Mouse (Mus musculus) spleen, adult 2 months (tissue): ENCODE data around the gene Zzef1. TPM values are rescaled to one million over a fixed set of nuclear protein-coding genes. Genes with fewer than 3 reads are reported as not detected.
A peak's percentile ranks its signal among the peaks of the same experiment; 100 is the strongest.

Experiments
- DNase-seq, 2 experiments: peaks; one replicate each; pipeline versions ENCODE4 v3.0.0 to v3.0.0-alpha.2; 2012 to 2021; ENCODE audit warnings: low spot score in 2 of 2, low read depth in 1 of 2
- H3K27ac ChIP-seq: fragments of 200-500 bp; 2 replicates; pipeline ENCODE4 v1.5.1; 2012; ENCODE audit warnings: low read length, inconsistent platforms; ENCODE audit not compliant: insufficient read depth
- H3K27me3 ChIP-seq: fragments of 200-500 bp; 2 replicates; pipeline ENCODE4 v1.6.1; 2012; ENCODE audit warnings: mild to moderate bottlenecking, moderate library complexity, low read length, inconsistent platforms; ENCODE audit not compliant: control insufficient read depth, insufficient read depth
- H3K36me3 ChIP-seq: fragments of 200-500 bp; 2 replicates; pipeline ENCODE4 v1.6.1; 2012; ENCODE audit warnings: mild to moderate bottlenecking, low read length, inconsistent platforms; ENCODE audit not compliant: control insufficient read depth, insufficient read depth
- H3K4me1 ChIP-seq: fragments of 200-500 bp; 2 replicates; pipeline ENCODE4 v1.6.1; 2011; ENCODE audit warnings: inconsistent platforms; ENCODE audit not compliant: control insufficient read depth, insufficient read depth, insufficient read length
- H3K4me3 ChIP-seq: fragments of 200-500 bp; 2 replicates; pipeline ENCODE4 v1.5.1; 2011; ENCODE audit warnings: mild to moderate bottlenecking, inconsistent platforms; ENCODE audit not compliant: insufficient read depth, insufficient read length; ENCODE audit errors: extremely low read depth
- CTCF ChIP-seq: fragments of 200-500 bp; IDR thresholded peaks from 2 replicates; pipeline ENCODE4 v1.5.1; 2011; ENCODE audit warnings: mild to moderate bottlenecking, inconsistent platforms; ENCODE audit not compliant: insufficient read depth, insufficient read length, insufficient replicate concordance; ENCODE audit errors: extremely low read depth
- POLR2A ChIP-seq: fragments of 200-500 bp; IDR thresholded peaks from 2 replicates; pipeline ENCODE4 v1.6.1; 2011; ENCODE audit warnings: low read depth, low read length, inconsistent platforms
- WGBS: fragments of 180-500 bp; shearing (Covaris S2); methylation state at CpG from one replicate; pipeline ENCODE4 v1.1.7; 2018; 5-methylcytosine and 5-hydroxymethylcytosine counted together
- polyA plus RNA-seq: library from polyadenylated mRNA; depleted of rRNA; stranded (reverse); fragments of >200 nt; gene quantifications from 2 replicates; pipeline ENCODE4 v1.2.3, GENCODE M21; 2012

Gene Zzef1
- polyA plus RNA-seq, 1 experiment = 27.4 TPM

GRCm38 (mm10) chr11:72872061-72872460 is 76.0 kb downstream of the Zzef1 start:
- peaks cover 39% of the 10 kb centered on the region for H3K36me3 ChIP-seq
- no peak for TF ChIP-seq CTCF
- TF ChIP-seq POLR2A = no peak
- H3K27me3 ChIP-seq = no peaks in the 10 kb centered on the region
- no peak for DNase-seq
- 96% methylated on average over 1 of the region's 1 CpGs for WGBS
- no peaks in the 10 kb centered on the region for H3K4me1 ChIP-seq
- H3K4me3 ChIP-seq = no peak overlapping the region
- no peak overlapping the region for H3K27ac ChIP-seq

- H3K27me3 ChIP-seq = no peaks in the 10 kb centered on the region
- DNase-seq = no peak
- no peak overlapping the region for H3K27ac ChIP-seq
- TF ChIP-seq POLR2A (no peak), CTCF (no peak)
- peaks cover 38% of the 10 kb centered on the region for H3K36me3 ChIP-seq
- 96% methylated on average over 1 of the region's 1 CpGs for WGBS
- no peak overlapping the region for H3K4me3 ChIP-seq
- H3K4me1 ChIP-seq = no peaks in the 10 kb centered on the region
These were observed 96.6 kb downstream of the Zzef1 start for GRCm38 (mm10) chr11:72892623-72893022.

- Histone ChIP-seq H3K4me3 (no peak overlapping the region), H3K4me1 (no peaks in the 10 kb centered on the region), H3K36me3 (peaks cover 51% of the 10 kb centered on the region), H3K27ac (no peak overlapping the region), H3K27me3 (no peaks in the 10 kb centered on the region)
- TF ChIP-seq POLR2A = no peak
- TF ChIP-seq CTCF = no peak
- no peak for DNase-seq
- WGBS = 96% methylated on average over 4 of the region's 4 CpGs
These were observed 112.4 kb downstream of the Zzef1 start for GRCm38 (mm10) chr11:72908391-72908790.

GRCm38 (mm10) chr11:72917299-72917996 is 121.4 kb downstream of the Zzef1 start:
- Histone ChIP-seq H3K27ac (peak overlapping the region; percentile 52), H3K4me1 (peaks cover 6% of the 10 kb centered on the region; the same call in 1 of the 2 replicates), H3K27me3 (no peaks in the 10 kb centered on the region), H3K36me3 (peaks cover 25% of the 10 kb centered on the region), H3K4me3 (no peak overlapping the region)
- DNase-seq = no peak
- TF ChIP-seq POLR2A (no peak), CTCF (no peak)
- WGBS = 71% methylated on average over 7 of the region's 7 CpGs

- DNase-seq = no peak
- peaks cover 5% of the 10 kb centered on the region for H3K36me3 ChIP-seq
- TF ChIP-seq CTCF (no peak), POLR2A (no peak)
These were observed 127.1 kb downstream of the Zzef1 start for GRCm38 (mm10) chr11:72923116-72923515.

GRCm38 (mm10) chr11:72924458-72924857 is 128.4 kb downstream of the Zzef1 start:
- WGBS = 81% methylated on average over 1 of the region's 1 CpGs
- H3K4me3 ChIP-seq = no peak overlapping the region
- DNase-seq = no peak
- peaks cover 5% of the 10 kb centered on the region for H3K36me3 ChIP-seq
- 0 out of 2 replicates have a peak overlapping the region, but pooled peaks have one; percentile 5 for H3K27ac ChIP-seq
- H3K4me1 ChIP-seq = peaks cover 12% of the 10 kb centered on the region
- no peaks in the 10 kb centered on the region for H3K27me3 ChIP-seq
- no peak for TF ChIP-seq CTCF
- TF ChIP-seq POLR2A = no peak

More at GRCm38 (mm10) chr11:72923116-72923515, 127.1 kb downstream of the Zzef1 start:
- H3K4me1 ChIP-seq = peaks cover 5% of the 10 kb centered on the region; the same call in 1 of the 2 replicates
- WGBS = 49% methylated on average over 4 of the region's 4 CpGs
- no peak overlapping the region; the same call in 1 of the 2 replicates for H3K27ac ChIP-seq
- H3K4me3 ChIP-seq = no peak overlapping the region
- H3K27me3 ChIP-seq = no peaks in the 10 kb centered on the region

GRCm38 (mm10) chr11:72925067-72925466 is 129.0 kb downstream of the Zzef1 start:
- Histone ChIP-seq H3K4me1 (peaks cover 12% of the 10 kb centered on the region), H3K27me3 (no peaks in the 10 kb centered on the region), H3K4me3 (no peak overlapping the region), H3K27ac (no peak overlapping the region), H3K36me3 (peaks cover 4% of the 10 kb centered on the region)
- no peak for DNase-seq
- WGBS = 12% methylated on average over 2 of the region's 2 CpGs
- TF ChIP-seq POLR2A (no peak), CTCF (no peak)
